Mouse (Mus musculus) urinary bladder, adult 2 months (tissue): Measurements from ENCODE around the gene Zfp87. TPM values are rescaled to one million over a fixed set of nuclear protein-coding genes. Genes with fewer than 3 reads are reported as not detected.

ENCODE experiments used
- DNase-seq: peaks from one replicate; pipeline ENCODE4 v3.0.0; 2022; ENCODE audit warnings: low spot score
- polyA plus RNA-seq: library from polyadenylated mRNA; depleted of rRNA; stranded (reverse); fragments of >200 nt; gene quantifications from 2 replicates; pipeline ENCODE4 v1.2.3, GENCODE M21; 2012; rRNA removed

Gene Zfp87
- polyA plus RNA-seq: 20.8 and 23.6 TPM in 2 replicates

DNA sequence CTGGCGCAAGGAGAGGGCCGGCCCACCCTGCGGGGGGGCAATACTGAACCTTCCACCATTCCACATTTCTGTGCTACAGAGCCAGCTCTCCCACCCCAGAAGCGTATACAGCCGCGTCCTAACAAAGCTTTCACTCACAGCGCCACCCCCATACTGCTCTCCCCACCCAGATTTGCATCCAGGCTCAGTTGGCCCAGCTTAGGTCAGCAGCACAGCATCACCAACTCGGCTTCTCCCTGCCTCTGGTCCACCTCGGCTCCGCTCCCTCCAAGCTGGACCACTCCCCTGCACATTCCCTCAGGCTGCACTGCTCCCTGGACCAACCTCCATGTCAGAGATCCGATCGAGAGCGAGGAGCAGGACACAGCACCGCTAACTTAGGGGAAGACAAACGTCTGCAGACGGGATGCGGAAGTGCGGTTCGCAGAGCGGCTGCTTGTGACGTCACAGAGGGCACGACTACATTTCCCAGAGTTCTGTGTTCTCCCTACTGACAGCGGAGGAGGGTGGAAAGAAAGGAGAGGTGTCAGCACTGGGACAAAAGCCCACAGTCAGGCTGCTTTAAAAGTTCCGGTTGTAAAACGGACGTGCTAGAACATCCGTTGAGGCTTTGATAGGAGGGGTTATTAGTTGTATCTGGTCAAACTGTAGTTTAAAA lies at the start of gene Zfp87, which contains the start of gene Gm26965:
Zfp87 (minus strand) TSS at position 425 of the 658 bp plus-strand sequence.
Gm26965 (minus strand) TSS at position 399 of the 658 bp plus-strand sequence.
- peak; percentile 67 for DNase-seq

- DNase-seq: no peak
These were observed 46.7 kb upstream of the Zfp87 start for GRCm38 (mm10) chr13:67572591-67573189.

DNA sequence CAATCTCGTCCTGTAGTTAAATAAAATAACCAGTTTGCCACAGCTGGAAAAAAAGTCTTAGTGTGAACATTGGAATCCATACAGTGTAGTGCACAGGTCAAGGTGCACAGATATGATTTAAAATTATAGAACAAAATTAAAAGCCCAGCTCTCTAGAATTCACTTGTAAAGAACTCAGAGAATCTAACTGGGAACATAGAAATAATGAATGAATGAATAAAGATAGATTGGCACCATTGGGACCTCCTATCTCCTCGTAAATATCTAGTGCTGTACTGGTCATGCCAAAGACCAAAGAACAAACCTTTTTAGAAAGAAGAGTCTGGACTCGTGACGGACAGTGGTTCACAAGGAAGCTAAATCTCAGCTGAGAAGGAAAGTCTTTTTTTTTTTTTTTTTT lies 27.8 kb upstream of the Zfp87 start, which contains the start of gene Zfp748:
Zfp748 (minus strand) TSS at position 101 of the 400 bp plus-strand sequence.
- no peak for DNase-seq

- peak; percentile 67 for DNase-seq
These were observed 26.7 kb upstream of the Zfp87 start for GRCm38 (mm10) chr13:67552505-67553346.

DNA sequence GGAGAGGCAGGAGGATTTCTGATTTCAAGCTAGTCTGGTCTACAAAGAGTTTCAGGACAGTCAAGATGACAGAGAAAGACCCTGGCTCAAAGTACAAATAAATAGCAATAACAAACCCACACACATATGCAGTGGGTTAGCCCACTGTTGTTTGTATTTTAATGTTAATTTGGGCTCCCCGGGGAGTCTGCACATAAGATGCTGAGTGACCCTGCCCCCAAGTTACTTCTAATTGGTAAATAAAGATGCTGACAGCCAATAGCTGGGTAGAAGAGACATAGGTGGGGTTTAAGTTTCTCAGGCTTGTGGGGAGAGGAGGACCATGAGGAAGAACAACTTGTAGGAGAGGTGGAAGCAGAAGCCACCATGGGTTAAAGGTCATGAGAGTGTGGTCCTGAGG lies 20.0 kb upstream of the Zfp87 start:
- no peak for DNase-seq

DNA sequence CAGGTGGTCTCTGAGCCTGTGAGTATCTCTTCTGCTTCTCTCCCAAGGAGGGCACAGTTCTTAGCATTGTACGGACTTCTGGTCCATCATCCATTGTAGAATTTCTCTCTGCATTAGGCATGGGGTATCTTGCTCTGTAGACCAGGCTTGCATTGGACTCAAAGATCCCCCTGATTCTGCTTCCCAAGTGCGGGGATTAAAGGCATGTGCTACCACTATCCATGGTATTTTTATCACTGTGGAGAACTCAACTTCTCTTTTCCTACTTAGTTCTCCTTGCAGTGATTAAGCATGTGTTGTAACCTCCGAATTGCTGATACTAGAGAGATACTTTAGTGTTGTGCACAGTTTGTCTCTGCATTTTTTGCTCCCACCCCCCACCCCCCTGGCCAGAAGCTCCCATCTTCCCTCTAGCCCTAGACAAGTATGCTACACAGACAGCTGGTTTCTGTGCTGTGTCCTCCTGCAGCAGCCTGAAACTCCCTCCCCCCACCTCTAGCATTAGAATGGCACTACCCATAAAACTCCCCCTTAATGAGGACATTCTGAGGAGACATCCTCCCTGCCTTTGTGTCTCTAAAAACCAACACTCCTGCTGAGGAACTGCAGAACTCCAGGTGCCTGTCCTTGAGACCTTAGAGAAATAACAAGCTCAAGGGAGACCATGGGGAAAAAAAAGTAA lies 1.2 kb upstream of the Zfp87 start:
- no peak for DNase-seq

- DNase-seq: no peak
These were observed 25.1 kb downstream of the Zfp87 start for GRCm38 (mm10) chr13:67500908-67501307.

DNA sequence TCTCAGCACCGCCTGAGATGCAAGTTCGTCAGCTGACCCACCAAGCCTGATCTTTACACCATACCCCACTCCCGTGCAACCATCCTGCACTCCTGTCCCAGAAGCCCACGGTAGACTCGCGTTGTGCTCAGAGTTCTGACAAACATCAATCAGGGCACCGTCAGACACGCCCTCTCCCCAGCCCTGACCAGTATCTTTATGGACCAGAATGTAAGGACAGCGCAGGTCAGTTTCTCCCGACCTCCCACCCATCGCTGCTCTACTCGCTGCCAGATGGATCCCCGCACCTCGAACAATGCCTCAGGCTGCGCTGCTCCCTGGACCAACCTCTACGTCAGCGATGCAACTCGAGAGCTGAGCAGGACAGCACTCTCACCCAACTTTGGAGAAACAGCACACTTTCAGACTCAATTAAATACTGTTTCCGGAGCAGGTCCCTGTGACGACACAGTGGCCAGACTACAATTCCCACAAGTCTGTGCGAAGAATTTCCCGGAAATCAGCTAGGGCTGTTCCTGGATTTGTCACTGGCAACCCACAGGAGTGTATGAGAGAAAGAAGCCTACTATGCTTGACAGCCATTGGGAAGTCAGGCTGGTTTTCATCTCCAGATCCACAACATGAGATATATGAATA lies 25.8 kb downstream of the Zfp87 start, which contains the start of gene Zfp58:
Zfp58 (minus strand) TSS at position 472 of the 636 bp plus-strand sequence.
- peak; percentile 43 for DNase-seq

- DNase-seq: no peak
These were observed 30.3 kb downstream of the Zfp87 start for GRCm38 (mm10) chr13:67495631-67496030.

DNA sequence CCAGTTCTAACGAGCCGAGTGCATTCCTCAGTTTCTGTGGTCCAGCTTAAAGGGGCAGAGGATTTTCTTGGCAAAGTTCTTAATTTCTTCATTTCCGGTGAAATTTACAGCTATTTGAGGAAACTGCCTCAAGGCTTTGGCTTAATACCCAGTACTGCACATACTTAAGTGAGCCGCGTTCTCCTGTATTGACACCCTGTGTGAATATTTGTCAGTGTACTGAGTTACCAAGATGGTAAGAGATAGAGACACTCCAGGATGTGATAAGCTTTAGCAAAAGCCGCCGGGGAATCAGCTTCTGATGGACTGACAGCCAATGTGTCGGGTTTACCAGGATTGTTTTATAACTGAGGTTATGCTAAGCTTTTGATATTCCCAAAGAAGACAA lies 41.6 kb downstream of the Zfp87 start:
- no peak for DNase-seq

DNA sequence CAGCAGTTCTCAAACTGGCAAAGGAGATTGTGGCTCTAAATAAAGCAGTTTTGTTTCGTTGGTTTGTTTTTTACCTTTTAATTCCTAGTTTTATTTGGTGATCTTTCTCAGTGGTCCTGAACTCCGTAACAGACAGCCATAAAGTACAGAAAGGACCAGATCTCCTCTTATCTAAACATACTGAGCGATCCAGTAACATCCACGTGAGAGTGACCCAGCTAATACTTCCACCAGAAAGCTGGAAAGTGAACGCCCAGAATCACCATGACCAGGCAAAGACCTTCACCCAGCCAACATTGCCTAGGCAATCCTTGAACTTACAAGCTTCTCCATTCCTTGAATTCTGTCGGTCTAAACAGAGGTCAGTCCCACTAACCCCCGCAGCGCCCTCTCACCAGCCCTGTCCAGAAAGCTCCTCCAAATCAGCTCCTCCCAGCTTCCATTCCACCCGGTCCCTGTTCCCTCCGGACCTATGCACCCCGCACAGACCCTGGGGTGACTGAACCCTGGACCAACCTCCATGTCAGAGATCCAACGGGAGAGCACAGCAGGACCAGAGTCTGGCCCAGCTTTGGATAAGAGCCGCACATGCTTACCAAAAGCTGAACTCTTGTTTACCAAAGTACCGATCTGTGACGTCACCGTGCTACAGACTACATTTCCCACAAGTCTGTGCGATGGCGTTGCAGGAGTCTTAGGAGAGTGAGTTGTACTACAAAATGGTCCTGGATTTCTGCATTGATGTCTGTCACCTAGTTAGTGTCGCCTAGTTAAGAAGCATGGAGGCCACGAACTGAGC lies 42.2 kb downstream of the Zfp87 start, which contains the start of gene Zfp874b:
Zfp874b (minus strand) TSS at position 634 of the 799 bp plus-strand sequence.
- DNase-seq: peak; percentile 72

DNA sequence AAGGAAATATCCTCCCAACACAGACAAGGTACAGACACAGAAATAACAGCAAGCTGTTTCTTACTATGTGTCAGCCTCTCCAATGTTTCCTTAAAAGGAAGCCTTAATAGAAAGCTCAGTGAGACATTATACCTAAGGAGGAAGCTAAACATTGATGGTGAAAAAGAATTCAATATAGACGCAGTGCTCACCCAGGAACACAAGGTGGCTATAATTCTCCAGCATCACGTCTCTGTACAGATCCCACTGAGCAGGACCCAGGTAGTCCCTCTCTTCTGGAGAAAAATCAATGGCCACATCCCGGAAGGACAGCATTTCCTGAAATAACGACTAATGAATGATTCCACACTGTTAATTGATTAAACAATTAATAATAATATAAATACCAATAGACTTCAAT lies 44.4 kb downstream of the Zfp87 start:
- no peak for DNase-seq

- no peak for DNase-seq
These were observed 56.7 kb downstream of the Zfp87 start for GRCm38 (mm10) chr13:67469274-67469673.

Other genes starting within 250 kb of the Zfp87 start
- 2.0 and 2.4 TPM in 2 replicates for gene Zfp458, start 247.7 kb downstream of the Zfp87 start, polyA plus RNA-seq
- 1.8 and 2.4 TPM in 2 replicates for gene Zfp457, start 219.7 kb downstream of the Zfp87 start, polyA plus RNA-seq
- 5.4 and 5.5 TPM in 2 replicates for gene Zfp595, start 193.6 kb downstream of the Zfp87 start, polyA plus RNA-seq
- gene Gm28044, start 165.6 kb downstream of the Zfp87 start, polyA plus RNA-seq: 0.43 and 0.47 TPM in 2 replicates
- 1.5 and 1.7 TPM in 2 replicates for gene Zfp953, start 165.6 kb downstream of the Zfp87 start, polyA plus RNA-seq
- gene Gm28041, start 150.4 kb downstream of the Zfp87 start, polyA plus RNA-seq: 0.32 and 0.45 TPM in 2 replicates
- 0.73 and 1.0 TPM in 2 replicates for gene Zfp456, start 150.4 kb downstream of the Zfp87 start, polyA plus RNA-seq
- 7.6 and 8.3 TPM in 2 replicates for gene Zfp429, start 126.4 kb downstream of the Zfp87 start, polyA plus RNA-seq
- gene Zfp459, start 104.8 kb downstream of the Zfp87 start, polyA plus RNA-seq: 2.5 and 2.6 TPM in 2 replicates
- 7.0 TPM in 2 replicates for gene Zfp874a, start 74.6 kb downstream of the Zfp87 start, polyA plus RNA-seq
- 7.3 and 8.7 TPM in 2 replicates for gene Zfp874b, start 41.9 kb downstream of the Zfp87 start, polyA plus RNA-seq
- gene Zfp58, start 25.6 kb downstream of the Zfp87 start, polyA plus RNA-seq: 6.5 and 6.9 TPM in 2 replicates
- gene Gm26965, start within 50 bp of the Zfp87 start, polyA plus RNA-seq: 0.08 TPM in 1 of 2 replicates, not detected in the other
- gene Zfp748, start 27.7 kb upstream of the Zfp87 start, polyA plus RNA-seq: 4.9 TPM in 2 replicates
- gene Zfp729b, start 83.5 kb upstream of the Zfp87 start, polyA plus RNA-seq: 3.9 and 4.4 TPM in 2 replicates
- gene Gm49345, start 111.6 kb upstream of the Zfp87 start, polyA plus RNA-seq: not detected in 2 replicates
- gene Zfp729a, start 111.6 kb upstream of the Zfp87 start, polyA plus RNA-seq: 4.4 and 5.4 TPM in 2 replicates
- gene Zfp738, start 160.9 kb upstream of the Zfp87 start, polyA plus RNA-seq: 7.4 and 7.7 TPM in 2 replicates
- gene Zfp65, start 203.0 kb upstream of the Zfp87 start, polyA plus RNA-seq: 5.8 and 6.5 TPM in 2 replicates
- 3.7 and 4.1 TPM in 2 replicates for gene Zfp85, start 229.1 kb upstream of the Zfp87 start, polyA plus RNA-seq